Mouse (Mus musculus): Measurements from ENCODE around the gene Specc1.

The Specc1 gene

GRCm38 (mm10) chr11:62180791-62181190, 224.2 kb downstream of the Specc1 start:
- no peak for DNase-seq

GRCm38 (mm10) chr11:62184900-62185299, 228.3 kb downstream of the Specc1 start:
- DNase-seq = no peak

- DNase-seq = no peak
Measured at GRCm38 (mm10) chr11:62187074-62187473, 230.5 kb downstream of the Specc1 start.

- DNase-seq = no peak
Measured at GRCm38 (mm10) chr11:62192050-62192449, 235.5 kb downstream of the Specc1 start.

GRCm38 (mm10) chr11:62193116-62193515, 236.6 kb downstream of the Specc1 start:
- no peak for DNase-seq

- DNase-seq = no peak
Measured at GRCm38 (mm10) chr11:62194217-62194616, 237.7 kb downstream of the Specc1 start.

- no peak for DNase-seq
Measured at GRCm38 (mm10) chr11:62200901-62201512, 244.4 kb downstream of the Specc1 start.

- no peak for DNase-seq
Measured at GRCm38 (mm10) chr11:62202645-62203044, 246.1 kb downstream of the Specc1 start.

GRCm38 (mm10) chr11:62209111-62209510, 252.5 kb downstream of the Specc1 start:
- no peak for DNase-seq

GRCm38 (mm10) chr11:62209891-62210290, 253.3 kb downstream of the Specc1 start:
- DNase-seq = no peak

- no peak for DNase-seq
Measured at GRCm38 (mm10) chr11:62213384-62213989, 256.9 kb downstream of the Specc1 start.

GRCm38 (mm10) chr11:62215107-62215506, 258.5 kb downstream of the Specc1 start:
- no peak for DNase-seq

GRCm38 (mm10) chr11:62217751-62218150, 261.2 kb downstream of the Specc1 start:
- DNase-seq = no peak

- peak; percentile 33 to 63 for DNase-seq
Measured at GRCm38 (mm10) chr11:62220756-62221510, 264.4 kb downstream of the Specc1 start.

- DNase-seq = no peak
Measured at GRCm38 (mm10) chr11:62223416-62223815, 266.9 kb downstream of the Specc1 start.

GRCm38 (mm10) chr11:62223962-62224361, 267.4 kb downstream of the Specc1 start:
- DNase-seq = no peak

GRCm38 (mm10) chr11:62224797-62225196, 268.2 kb downstream of the Specc1 start:
- peak; percentile 21 to 48 for DNase-seq

- DNase-seq = no peak
Measured at GRCm38 (mm10) chr11:62240631-62241261, 284.2 kb downstream of the Specc1 start.

GRCm38 (mm10) chr11:62243871-62244270, 287.3 kb downstream of the Specc1 start:
- no peak for DNase-seq

- no peak for DNase-seq
Measured at GRCm38 (mm10) chr11:62244471-62244870, 287.9 kb downstream of the Specc1 start.

GRCm38 (mm10) chr11:62247759-62248400, 291.3 kb downstream of the Specc1 start:
- no peak for DNase-seq

- DNase-seq = peak; percentile 86 to 91
Measured at GRCm38 (mm10) chr11:62248401-62249244, 292.1 kb downstream of the Specc1 start, which contains the start of gene Adora2b. TSS of gene Adora2b (plus strand) at chr11:62248984.
